Mouse (Mus musculus) sigmoid colon, adult 10 weeks (tissue): Measurements from ENCODE around the gene Pax5. TPM values are rescaled to one million over a fixed set of nuclear protein-coding genes. Genes with fewer than 3 reads are reported as not detected.

Experiments used
- polyA plus RNA-seq: library from polyadenylated mRNA; stranded (reverse); fragments of 350-450 nt; fragmentation: Illumina TruSeq; extraction: RNeasy Lipid Tissue Mini Kit (QIAGEN cat#74804); gene quantifications from one replicate; pipeline ENCODE4 v1.2.3, GENCODE M21; 2014; ENCODE audit warnings: low read depth, low replicate concordance

The Pax5 gene
- polyA plus RNA-seq = 4.6 TPM

GRCm38 (mm10) chr4:44709740-44710700 lies at the start of gene Pax5:
Gene Pax5 (minus strand): TSS chr4:44710487.

DNA sequence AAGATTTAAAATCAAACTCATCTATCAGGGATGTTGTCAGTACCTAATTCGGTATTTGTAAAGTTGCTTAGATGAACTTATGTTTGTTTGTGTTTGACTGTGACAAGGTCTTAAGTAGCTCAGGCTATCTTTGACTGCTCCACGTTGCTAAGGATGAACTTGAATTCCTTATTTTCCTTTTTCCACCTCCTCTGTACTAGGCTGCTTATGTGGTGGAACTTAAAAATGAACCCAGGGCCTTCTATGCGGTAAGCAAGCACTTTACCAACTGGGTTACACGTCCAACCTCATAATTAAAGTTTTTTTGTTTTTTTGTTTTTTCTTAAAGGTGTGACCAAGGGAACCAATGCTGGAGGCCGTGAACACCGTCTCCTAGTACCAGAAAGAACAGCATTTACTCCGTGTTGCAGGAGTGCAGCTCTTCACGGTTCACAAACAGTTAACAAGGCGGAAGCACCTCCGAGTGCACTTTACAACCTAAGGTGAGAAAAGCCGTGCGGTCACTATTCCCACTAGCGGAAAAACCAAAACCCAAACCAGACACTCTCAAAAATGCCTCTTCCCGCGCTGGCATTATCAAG lies 45.4 kb upstream of the Pax5 start, which contains the start of gene Zcchc7:
Zcchc7 (plus strand) TSS at position 325 of the 581 bp plus-strand sequence.

Other genes starting within 250 kb of the Pax5 start
- 168 TPM for gene Zcchc7, start 45.4 kb upstream of the Pax5 start, polyA plus RNA-seq